Mouse (Mus musculus) left cerebral cortex, postnatal 36 days (tissue): ENCODE measurements around the gene Nol12. TPM values are rescaled to one million over a fixed set of nuclear protein-coding genes. Genes with fewer than 3 reads are reported as not detected.

Experiments used
- DNase-seq, 2 experiments: peaks; one replicate each; pipeline ENCODE4 v3.0.0; 2021 to 2022; ENCODE audit warnings: low spot score in 2 of 2, mixed read lengths in 1 of 2
- intact Hi-C: fragments of 180-260 bp; cut with DNase I; formaldehyde crosslinking; loops from one replicate; pipeline ENCODE4 v1.15.1; 2025
- microRNA-seq: library from miRNA; unstranded; fragments of <30 nt; microRNA quantifications from one replicate; pipeline ENCODE4 v1.2.0, GENCODE M21; 2022
- total RNA-seq, 2 experiments: library from RNA; stranded (reverse); gene quantifications; 2 replicates each; pipeline ENCODE4 v1.2.3; 2021

Nol12 gene
- total RNA-seq, 2 experiments from 2014 or later, result 39.5 to 42.1 TPM

- no peak for DNase-seq
- intact Hi-C loops, result no loop called here
Observed at GRCm38 (mm10) chr15:78986536-78987220, 51.9 kb downstream of the Nol12 start.

GRCm38 (mm10) chr15:78988499-78988971 is 53.8 kb downstream of the Nol12 start:
- intact Hi-C loops, result no loop called here
- DNase-seq, result peak; percentile 83 to 88

GRCm38 (mm10) chr15:78989152-78990092 is 54.7 kb downstream of the Nol12 start:
- no peak for DNase-seq
- intact Hi-C loops, result no loop called here

- DNase-seq, result no peak
- intact Hi-C loops, result no loop called here
Observed at GRCm38 (mm10) chr15:78990093-78990463, 55.3 kb downstream of the Nol12 start.

- no peak for DNase-seq
- intact Hi-C loops, result no loop called here
Observed at GRCm38 (mm10) chr15:78990970-78991525, 56.3 kb downstream of the Nol12 start.

- intact Hi-C loops, result no loop called here
- DNase-seq, result no peak
Observed at GRCm38 (mm10) chr15:78992235-78992634, 57.5 kb downstream of the Nol12 start.

GRCm38 (mm10) chr15:78992925-78993324 is 58.2 kb downstream of the Nol12 start:
- intact Hi-C loops, result no loop called here
- DNase-seq, result no peak

Small RNA genes lying within 50 kb of the gene (microRNA-seq; reads per million reads assigned to microRNA genes)
- 1.3 reads per million for gene Mir6955

Other genes with a start within 250 kb of the Nol12 start
- gene Elfn2, start 216.2 kb upstream of the Nol12 start, total RNA-seq, result 100 to 1,000 TPM; 130 to 159 TPM
- 1 to 10 TPM; 4.9 to 6.0 TPM for gene Mfng, start 161.5 kb upstream of the Nol12 start, total RNA-seq
- gene Card10, start 131.9 kb upstream of the Nol12 start, total RNA-seq, result 1 to 10 TPM; 3.6 to 4.3 TPM
- gene Cdc42ep1, start 92.3 kb upstream of the Nol12 start, total RNA-seq, result 10 to 100 TPM; 14.4 to 16.5 TPM
- not detected for gene Lgals2, start 79.4 kb upstream of the Nol12 start, total RNA-seq
- 10 to 100 TPM; 57.6 to 65.0 TPM for gene Gga1, start 57.7 kb upstream of the Nol12 start, total RNA-seq
- under 1 TPM in 1 of 2 experiments, not detected in 1; 0.97 TPM for gene Gm49510, start 35.3 kb upstream of the Nol12 start, total RNA-seq
- 10 to 100 TPM; 23.7 to 31.5 TPM for gene Sh3bp1, start 35.2 kb upstream of the Nol12 start, total RNA-seq
- 100 to 1,000 TPM; 159 to 192 TPM for gene Pdxp, start 21.0 kb upstream of the Nol12 start, total RNA-seq
- gene Lgals1, start 8.2 kb upstream of the Nol12 start, total RNA-seq, result 10 to 100 TPM; 19.3 to 25.0 TPM
- 10 to 100 TPM; 14.3 to 19.5 TPM for gene Triobp, start 12.8 kb downstream of the Nol12 start, total RNA-seq
- 100 to 1,000 TPM in 1 of 2 experiments, 10 to 100 TPM in 1; 87.0 to 113 TPM for gene H1f0, start 93.5 kb downstream of the Nol12 start, total RNA-seq
- gene Galr3, start 107.0 kb downstream of the Nol12 start, total RNA-seq, result not detected
- gene Ankrd54, start 128.0 kb downstream of the Nol12 start, total RNA-seq, result 10 to 100 TPM; 14.1 to 19.0 TPM
- gene Eif3l, start 140.2 kb downstream of the Nol12 start, total RNA-seq, result 10 to 100 TPM; 62.6 to 65.3 TPM
- 10 to 100 TPM; 26.8 to 28.0 TPM for gene Micall1, start 174.0 kb downstream of the Nol12 start, total RNA-seq
- gene Polr2f, start 206.1 kb downstream of the Nol12 start, total RNA-seq, result 100 to 1,000 TPM in 1 of 2 experiments, 10 to 100 TPM in 1; 95.2 to 109 TPM
- 10 to 100 TPM; 12.6 to 13.2 TPM for gene 1700088E04Rik, start 206.3 kb downstream of the Nol12 start, total RNA-seq
- gene Sox10, start 230.3 kb downstream of the Nol12 start, total RNA-seq, result 10 to 100 TPM; 29.2 to 29.8 TPM